Mouse (Mus musculus) left cerebral cortex, adult 18-20 months (tissue): Measurements from ENCODE around the gene Dnah1. TPM values are rescaled to one million over a fixed set of nuclear protein-coding genes. Genes with fewer than 3 reads are reported as not detected.

Experiments used
- DNase-seq, 2 experiments: peaks; one replicate each; pipeline ENCODE4 v3.0.0; 2021 to 2022; ENCODE audit warnings: low spot score in 2 of 2, mixed read lengths in 1 of 2
- long read RNA-seq, 2 experiments: library from polyadenylated mRNA; stranded (forward); transcript quantifications; one replicate each; pipeline ENCODE4 v2.0.0; 2021
- total RNA-seq, 2 experiments: library from RNA; stranded (reverse); gene quantifications; 2 replicates each; pipeline ENCODE4 v1.2.3; 2021

Gene Dnah1
- 1 to 10 TPM; 4.9 to 5.1 TPM for total RNA-seq
- long read RNA-seq, experiment 1, partial matches to known transcripts: 3 of 6 reads
- long read RNA-seq, experiment 1, other reads (novel, unspliced or antisense): 3 of 6 reads
- long read RNA-seq, experiment 2, partial matches to known transcripts: 1 of 3 reads
- long read RNA-seq, experiment 2, other reads (novel, unspliced or antisense): 2 of 3 reads

GRCm38 (mm10) chr14:31323849-31324792 lies at the start of gene Dnah1:
Gene Dnah1, minus strand, starts transcription at chr14:31323896.
- DNase-seq: no peak

- no peak for DNase-seq
Observed at GRCm38 (mm10) chr14:31369377-31369776, 45.7 kb upstream of the Dnah1 start.

GRCm38 (mm10) chr14:31367951-31368350 lies 44.3 kb upstream of the Dnah1 start:
- DNase-seq: no peak

- peak; percentile 73 to 86 for DNase-seq
Observed at GRCm38 (mm10) chr14:31365350-31365749, 41.7 kb upstream of the Dnah1 start.

- no peak for DNase-seq
Observed at GRCm38 (mm10) chr14:31364589-31364988, 40.9 kb upstream of the Dnah1 start.

GRCm38 (mm10) chr14:31362236-31362635 lies 38.5 kb upstream of the Dnah1 start:
- no peak for DNase-seq

GRCm38 (mm10) chr14:31345367-31345766 lies 21.7 kb upstream of the Dnah1 start:
- no peak for DNase-seq

GRCm38 (mm10) chr14:31343241-31343640 lies 19.5 kb upstream of the Dnah1 start:
- no peak for DNase-seq

GRCm38 (mm10) chr14:31337947-31338346 lies 14.3 kb upstream of the Dnah1 start:
- no peak for DNase-seq

GRCm38 (mm10) chr14:31337406-31337805 lies 13.7 kb upstream of the Dnah1 start:
- DNase-seq: no peak

- DNase-seq: peak; percentile 98 to 99
Observed at GRCm38 (mm10) chr14:31336369-31337155, 12.9 kb upstream of the Dnah1 start, which contains the start of gene Capn7. Gene Capn7, plus strand, starts transcription at chr14:31336638.

GRCm38 (mm10) chr14:31335765-31336164 lies 12.1 kb upstream of the Dnah1 start:
- DNase-seq: no peak

GRCm38 (mm10) chr14:31330957-31331356 lies 7.3 kb upstream of the Dnah1 start:
- DNase-seq: no peak

- DNase-seq: no peak
Observed at GRCm38 (mm10) chr14:31329741-31330140, 6.0 kb upstream of the Dnah1 start.

GRCm38 (mm10) chr14:31327681-31328080 lies 4.0 kb upstream of the Dnah1 start:
- DNase-seq: no peak

GRCm38 (mm10) chr14:31327196-31327595 lies 3.5 kb upstream of the Dnah1 start:
- no peak for DNase-seq

GRCm38 (mm10) chr14:31326770-31327169 lies 3.1 kb upstream of the Dnah1 start:
- DNase-seq: no peak

- DNase-seq: no peak
Observed at GRCm38 (mm10) chr14:31325551-31325950, 1.9 kb upstream of the Dnah1 start.

- DNase-seq: no peak
Observed at GRCm38 (mm10) chr14:31324851-31325250, 1.2 kb upstream of the Dnah1 start.

GRCm38 (mm10) chr14:31323189-31323588 lies 507 bp downstream of the Dnah1 start:
- DNase-seq: no peak

GRCm38 (mm10) chr14:31322191-31322590 lies 1.5 kb downstream of the Dnah1 start:
- DNase-seq: no peak

- no peak for DNase-seq
Observed at GRCm38 (mm10) chr14:31321181-31321580, 2.5 kb downstream of the Dnah1 start.
